Mouse (Mus musculus) heart, embryonic 13.5 days (tissue): ENCODE results near the gene Cd69. TPM values are rescaled to one million over a fixed set of nuclear protein-coding genes. Genes with fewer than 3 reads are reported as not detected.
A peak's percentile ranks its signal among the peaks of the same experiment; 100 is the strongest.

Experiments
- ATAC-seq: fragments of 200-750 bp; cut with Nextera tagmentation; 2 replicates; pipeline ENCODE4 v1.8.0; 2017; ENCODE audit warnings: moderate TSS enrichment; ENCODE audit not compliant: insufficient number of reproducible peaks, low FRiP score, low TSS enrichment; ENCODE audit errors: extremely low read depth
- H3K27ac ChIP-seq: fragments of 300-500 bp; sonication (generic); replicated peaks from 2 replicates; pipeline ENCODE4 v1.5.1; 2015; ENCODE audit warnings: moderate library complexity, mild to moderate bottlenecking, inconsistent platforms
- H3K27me3 ChIP-seq: fragments of 300-500 bp; sonication (generic); replicated peaks from 2 replicates; pipeline ENCODE4 v1.6.1; 2015; ENCODE audit warnings: mild to moderate bottlenecking, inconsistent platforms
- H3K36me3 ChIP-seq: fragments of 300-500 bp; sonication (generic); 2 replicates; pipeline ENCODE4 v1.6.1; 2015; ENCODE audit warnings: mild to moderate bottlenecking, inconsistent platforms
- H3K4me1 ChIP-seq: fragments of 300-500 bp; sonication (generic); 2 replicates; pipeline ENCODE4 v1.6.1; 2015; ENCODE audit warnings: inconsistent platforms
- H3K4me2 ChIP-seq: fragments of 300-500 bp; sonication (generic); 2 replicates; pipeline ENCODE4 v1.6.1; 2015; ENCODE audit warnings: inconsistent platforms, mild to moderate bottlenecking, moderate library complexity
- H3K4me3 ChIP-seq: fragments of 300-500 bp; sonication (generic); 2 replicates; pipeline ENCODE4 v1.5.1; 2015; ENCODE audit warnings: moderate library complexity, mild to moderate bottlenecking, inconsistent platforms
- H3K9ac ChIP-seq: fragments of 300-500 bp; sonication (generic); 2 replicates; pipeline ENCODE4 v1.6.1; 2015; ENCODE audit warnings: inconsistent platforms, mild to moderate bottlenecking, moderate library complexity
- H3K9me3 ChIP-seq: fragments of 300-500 bp; sonication (generic); 2 replicates; pipeline ENCODE4 v1.6.1; 2016; ENCODE audit warnings: inconsistent platforms
- WGBS: fragments of 180-500 bp; shearing (Covaris S2); methylation state at CpG from one replicate; pipeline ENCODE4 v1.1.7; 2015; ENCODE audit warnings: mixed read lengths; 5-methylcytosine and 5-hydroxymethylcytosine counted together
- polyA plus RNA-seq: library from polyadenylated mRNA; unstranded; fragments of >200 nt; fragmentation: Nextera tagmentation; extraction: Ambion mirVana; gene quantifications from 2 replicates; pipeline ENCODE4 v1.2.1, GENCODE M21; 2015

The Cd69 gene
- polyA plus RNA-seq, 1 experiment from 2014 or later = not detected

DNA sequence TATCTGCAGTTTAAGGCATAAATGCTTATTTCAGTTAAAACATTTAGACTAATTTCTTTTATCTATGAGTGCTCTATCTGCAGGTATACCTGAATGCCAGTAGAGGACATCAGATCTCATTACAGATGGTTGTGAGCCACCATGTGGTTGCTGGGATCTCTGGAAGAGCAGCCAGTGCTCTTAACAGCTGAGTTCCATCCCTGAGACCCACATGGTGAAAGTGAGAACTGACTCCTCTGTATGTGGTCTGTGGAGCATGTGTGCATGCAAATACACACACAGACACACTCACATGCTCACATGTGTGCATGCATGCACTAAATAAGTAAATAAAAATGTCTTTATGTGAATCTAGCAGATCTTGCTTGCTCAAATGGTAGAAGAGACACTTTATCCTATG, 29.4 kb downstream of the Cd69 start:
- no peaks in the 10 kb centered on the region for H3K27me3 ChIP-seq
- H3K27ac ChIP-seq = no peak overlapping the region
- H3K4me1 ChIP-seq = no peaks in the 10 kb centered on the region
- H3K9ac ChIP-seq = no peak overlapping the region
- H3K4me3 ChIP-seq = no peak overlapping the region
- no peaks in the 10 kb centered on the region for H3K36me3 ChIP-seq
- no peak for ATAC-seq
- no peaks in the 10 kb centered on the region for H3K9me3 ChIP-seq
- H3K4me2 ChIP-seq = no peak overlapping the region

DNA sequence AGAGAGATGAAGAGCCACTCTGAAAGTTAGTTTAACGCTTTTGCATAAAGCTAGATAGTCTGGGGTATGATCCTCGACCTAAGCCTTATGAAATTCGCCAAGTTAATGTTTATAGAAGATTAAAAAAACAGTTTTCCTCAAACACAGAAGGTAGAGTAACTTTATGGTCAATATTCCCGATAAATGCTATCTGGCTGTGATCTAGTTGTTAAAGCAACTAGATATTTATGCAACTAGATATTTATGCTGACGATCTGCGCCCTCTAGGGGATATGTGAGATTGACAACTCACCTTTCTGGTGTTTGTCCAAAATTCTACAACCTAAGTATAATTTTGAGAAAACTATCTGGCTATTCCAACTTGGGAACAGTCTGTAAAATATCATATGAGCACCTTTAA, 33.3 kb downstream of the Cd69 start:
- ATAC-seq = no peak
- no peak overlapping the region for H3K9ac ChIP-seq
- no peak overlapping the region for H3K4me3 ChIP-seq
- H3K4me2 ChIP-seq = no peak overlapping the region
- WGBS = 54% methylated on average over 6 of the region's 6 CpGs
- H3K27me3 ChIP-seq = no peaks in the 10 kb centered on the region
- H3K27ac ChIP-seq = no peak overlapping the region
- H3K36me3 ChIP-seq = no peaks in the 10 kb centered on the region
- peaks cover 4% of the 10 kb centered on the region for H3K4me1 ChIP-seq
- no peaks in the 10 kb centered on the region for H3K9me3 ChIP-seq

- ATAC-seq = no peak
Measured at GRCm38 (mm10) chr6:129241471-129241870, 33.8 kb downstream of the Cd69 start.

DNA sequence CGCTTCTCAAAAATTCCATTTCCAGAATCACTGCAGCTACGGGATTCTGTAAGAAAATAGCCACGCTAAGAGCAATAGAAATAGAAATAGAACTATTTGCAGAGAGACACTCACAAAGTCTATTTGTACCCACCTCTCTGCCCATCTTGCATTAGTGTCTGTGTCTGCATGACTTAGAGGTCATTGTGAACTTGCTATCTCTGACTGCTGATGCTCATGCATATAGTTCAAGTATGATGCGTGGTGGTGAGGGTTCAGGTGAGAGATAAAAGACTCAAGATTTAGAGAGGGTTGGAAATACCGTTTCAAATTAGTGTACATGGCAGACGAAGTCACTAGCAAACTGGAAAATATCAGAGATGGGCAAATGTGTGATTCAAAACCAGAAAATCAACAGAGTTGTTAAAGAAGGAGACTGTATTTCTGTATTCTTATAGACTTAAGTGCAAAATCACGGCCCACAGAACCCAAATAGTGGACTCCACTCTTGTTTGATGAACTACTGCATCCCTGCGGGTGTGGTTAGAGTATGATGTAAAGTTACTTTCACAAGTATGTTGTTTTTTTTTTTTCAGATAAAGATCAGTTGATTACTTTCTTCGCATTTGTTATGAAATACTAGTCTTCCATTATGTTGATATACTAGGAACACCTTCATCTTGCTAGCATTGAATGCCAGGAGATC, 35.5 kb downstream of the Cd69 start:
- no peaks in the 10 kb centered on the region for H3K9me3 ChIP-seq
- H3K27ac ChIP-seq = no peak overlapping the region
- no peak overlapping the region for H3K4me2 ChIP-seq
- WGBS = 75% methylated on average over 9 of the region's 9 CpGs
- no peak for ATAC-seq
- H3K4me1 ChIP-seq = peaks cover 4% of the 10 kb centered on the region
- H3K27me3 ChIP-seq = no peaks in the 10 kb centered on the region
- H3K9ac ChIP-seq = no peak overlapping the region
- no peak overlapping the region for H3K4me3 ChIP-seq
- H3K36me3 ChIP-seq = no peaks in the 10 kb centered on the region

More at GRCm38 (mm10) chr6:129241471-129241870, 33.8 kb downstream of the Cd69 start:
- H3K9me3 ChIP-seq = no peaks in the 10 kb centered on the region
- no peak overlapping the region for H3K9ac ChIP-seq
- 53% methylated on average over 5 of the region's 5 CpGs for WGBS
- no peaks in the 10 kb centered on the region for H3K27me3 ChIP-seq
- H3K27ac ChIP-seq = no peak overlapping the region
- H3K4me3 ChIP-seq = no peak overlapping the region
- no peak overlapping the region for H3K4me2 ChIP-seq
- H3K36me3 ChIP-seq = no peaks in the 10 kb centered on the region
- H3K4me1 ChIP-seq = peaks cover 4% of the 10 kb centered on the region

GRCm38 (mm10) chr6:129238275-129239038, 36.8 kb downstream of the Cd69 start:
- Histone ChIP-seq H3K4me2 (peak overlapping the region; percentile 73), H3K4me3 (peak overlapping the region; percentile 71), H3K9ac (peak overlapping the region; percentile 77), H3K9me3 (no peaks in the 10 kb centered on the region), H3K36me3 (no peaks in the 10 kb centered on the region), H3K27ac (0 out of 2 replicates have a peak overlapping the region, but pooled peaks have one; percentile 15), H3K27me3 (no peaks in the 10 kb centered on the region), H3K4me1 (peaks cover 4% of the 10 kb centered on the region)
- ATAC-seq = no peak
- WGBS = 10% methylated on average over 14 of the region's 14 CpGs

DNA sequence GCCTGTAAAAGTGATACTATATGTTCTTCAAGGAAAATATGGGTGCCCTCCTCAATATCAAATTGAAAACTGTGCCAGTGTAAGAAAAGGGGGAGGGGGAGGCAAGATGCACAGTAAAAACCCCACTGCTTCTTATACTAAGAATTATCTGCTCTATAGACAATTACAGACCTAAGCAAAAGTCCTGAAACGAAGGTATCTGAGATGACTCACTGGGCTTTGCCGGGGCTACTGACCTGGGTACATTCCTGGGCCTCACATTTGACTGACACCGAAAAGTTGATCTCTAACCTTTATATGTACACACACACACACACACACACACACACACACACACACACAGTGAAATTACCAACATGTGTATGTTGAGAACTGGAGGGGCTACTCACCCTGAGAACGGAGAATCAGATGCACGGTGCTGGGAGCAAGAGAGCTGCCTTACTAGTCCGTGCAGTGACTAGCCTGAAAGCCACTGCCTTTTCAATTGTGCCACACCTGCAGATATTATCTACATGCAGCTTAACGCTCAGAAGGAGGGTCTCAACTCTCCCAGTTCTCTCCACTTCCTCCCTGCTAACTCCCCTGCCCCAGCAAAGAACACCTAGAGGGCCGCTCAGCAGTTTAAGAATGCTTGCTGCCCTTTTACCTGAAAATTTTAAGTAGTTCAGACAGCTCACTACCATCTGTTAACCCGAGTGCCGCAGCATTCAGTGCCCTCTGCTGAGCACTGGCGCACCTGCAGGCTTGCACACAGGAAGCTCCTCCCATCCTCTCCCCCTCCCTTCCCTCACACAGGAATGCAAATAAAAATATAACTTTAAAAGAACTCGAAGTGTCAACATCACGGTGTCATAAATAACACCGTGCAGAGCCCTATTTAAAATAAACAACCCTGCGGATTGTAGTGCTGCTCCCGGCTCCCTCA, 37.6 kb downstream of the Cd69 start:
- Histone ChIP-seq H3K9ac (peak overlapping the region; percentile 77), H3K9me3 (no peaks in the 10 kb centered on the region), H3K4me2 (peak overlapping the region; percentile 73), H3K27ac (0 out of 2 replicates have a peak overlapping the region, but pooled peaks have one; percentile 15), H3K4me1 (peaks cover 4% of the 10 kb centered on the region), H3K36me3 (no peaks in the 10 kb centered on the region), H3K27me3 (no peaks in the 10 kb centered on the region), H3K4me3 (peak overlapping the region; percentile 71)
- ATAC-seq = peak; percentile 80
- WGBS = 18% methylated on average over 16 of the region's 16 CpGs

DNA sequence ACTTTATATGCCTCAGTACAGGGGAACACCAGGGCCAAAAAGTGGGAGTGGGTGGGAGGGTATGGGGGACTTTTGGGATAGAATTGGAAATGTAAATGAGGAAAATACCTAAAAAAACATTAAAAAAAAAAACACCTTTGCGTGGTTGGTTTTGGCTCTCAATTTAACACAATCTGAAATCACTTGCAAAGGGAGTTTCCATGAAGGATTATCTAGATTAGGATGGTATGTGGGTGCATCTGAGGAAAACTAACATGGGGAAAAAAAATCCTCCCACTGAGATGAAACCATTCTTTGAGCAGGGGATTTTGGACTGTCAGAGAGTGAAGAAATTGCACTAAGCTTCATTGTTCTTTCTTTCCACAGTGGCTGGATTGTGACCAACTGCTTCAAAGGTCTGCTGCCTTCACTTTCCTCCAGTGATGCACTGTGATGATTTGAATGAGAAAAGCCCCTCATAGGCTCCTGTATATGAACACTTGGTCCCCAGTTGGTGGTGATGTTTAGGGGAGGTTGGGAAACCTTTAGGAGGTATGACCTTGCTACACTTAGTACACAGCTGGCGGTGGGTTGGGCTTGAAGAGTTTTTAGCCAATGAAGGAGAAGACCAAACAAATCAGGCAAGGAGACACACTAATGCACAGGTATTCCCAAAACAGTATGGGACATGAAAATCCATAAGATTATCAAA, 38.4 kb downstream of the Cd69 start:
- Histone ChIP-seq H3K9ac (no peak overlapping the region), H3K27ac (0 out of 2 replicates have a peak overlapping the region, but pooled peaks have one; percentile 15), H3K4me1 (peaks cover 4% of the 10 kb centered on the region), H3K9me3 (no peaks in the 10 kb centered on the region), H3K36me3 (no peaks in the 10 kb centered on the region), H3K4me3 (no peak overlapping the region), H3K27me3 (no peaks in the 10 kb centered on the region), H3K4me2 (0 out of 2 replicates have a peak overlapping the region, but pooled peaks have one; percentile 73)
- no peak for ATAC-seq
- 81% methylated on average over 2 of the region's 2 CpGs for WGBS

GRCm38 (mm10) chr6:129235855-129236461, 39.3 kb downstream of the Cd69 start:
- WGBS = 76% methylated on average over 5 of the region's 5 CpGs
- Histone ChIP-seq H3K9me3 (no peaks in the 10 kb centered on the region), H3K9ac (no peak overlapping the region), H3K36me3 (no peaks in the 10 kb centered on the region), H3K27me3 (no peaks in the 10 kb centered on the region), H3K27ac (peak overlapping the region; percentile 22), H3K4me3 (no peak overlapping the region), H3K4me2 (no peak overlapping the region), H3K4me1 (peaks cover 7% of the 10 kb centered on the region)
- no peak for ATAC-seq

DNA sequence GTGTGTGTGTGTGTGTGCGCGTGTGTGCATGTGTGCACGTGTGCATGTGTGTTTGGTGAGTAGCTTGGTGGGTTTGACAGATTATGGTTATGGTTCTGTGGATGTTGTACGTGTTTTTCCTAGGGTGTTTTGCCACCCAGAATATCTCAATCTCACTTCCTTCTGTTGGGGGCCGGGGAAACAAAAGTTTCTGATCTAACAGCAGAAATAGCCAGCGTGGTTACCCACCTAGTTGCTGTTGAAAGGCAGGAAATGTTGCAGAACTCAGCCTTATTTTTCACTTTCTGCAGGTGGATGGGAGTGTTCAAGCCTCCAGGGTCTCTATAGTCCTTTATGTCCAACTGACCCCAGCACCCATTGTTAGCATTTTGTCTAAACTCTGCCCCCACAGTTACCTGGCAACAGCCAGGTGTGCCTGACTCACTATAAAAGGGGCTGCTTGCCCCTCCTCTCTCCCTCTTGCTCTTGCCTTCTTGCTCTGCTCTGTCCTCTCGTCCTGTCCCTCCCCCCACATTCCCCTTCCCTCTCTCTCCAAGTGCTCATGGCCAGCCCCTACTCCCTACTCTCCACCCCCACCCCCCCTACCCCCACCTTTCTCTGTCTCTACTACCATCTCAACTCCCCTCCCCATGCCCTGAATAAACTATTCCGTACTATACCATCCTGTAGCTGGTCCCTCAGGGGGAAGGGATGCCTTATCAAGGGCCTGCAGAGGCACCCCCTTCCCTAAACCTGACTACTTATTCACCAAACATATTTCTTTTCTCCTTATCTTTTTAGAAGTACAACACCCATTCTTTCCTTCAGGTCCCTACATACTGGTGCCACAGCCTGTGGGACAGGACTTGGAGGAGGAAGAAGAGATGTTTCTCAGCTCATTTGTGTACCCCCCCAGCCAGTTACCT, 40.5 kb downstream of the Cd69 start:
- Histone ChIP-seq H3K9me3 (no peaks in the 10 kb centered on the region), H3K4me2 (no peak overlapping the region), H3K4me3 (no peak overlapping the region), H3K27ac (peak overlapping the region; percentile 28; the same call in 1 of the 2 replicates), H3K27me3 (no peaks in the 10 kb centered on the region), H3K36me3 (no peaks in the 10 kb centered on the region), H3K4me1 (peaks cover 18% of the 10 kb centered on the region), H3K9ac (no peak overlapping the region)
- 60% methylated on average over 8 of the region's 8 CpGs for WGBS
- ATAC-seq = no peak

DNA sequence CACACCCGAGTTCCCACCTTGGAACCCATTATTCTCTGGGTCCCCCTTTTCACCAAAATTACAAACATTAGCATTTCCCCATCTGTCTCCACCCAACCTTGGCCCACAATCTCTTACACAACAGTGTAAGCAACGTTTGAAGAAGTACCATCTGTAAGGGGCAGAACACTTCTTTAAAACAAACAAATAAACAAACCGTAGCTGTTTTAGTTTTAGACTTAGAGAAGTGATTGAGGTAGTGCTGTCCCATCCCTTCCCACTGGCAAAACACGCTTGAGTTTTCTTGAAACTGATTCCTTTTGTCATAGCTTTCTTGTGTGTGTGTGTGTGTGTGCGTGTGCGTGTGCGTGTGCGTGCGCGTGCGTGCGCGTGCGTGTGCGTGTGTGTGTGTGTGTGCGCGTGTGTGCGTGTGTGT, 41.3 kb downstream of the Cd69 start:
- Histone ChIP-seq H3K9ac (no peak overlapping the region), H3K27ac (peak overlapping the region; percentile 64), H3K4me1 (peaks cover 26% of the 10 kb centered on the region), H3K27me3 (no peaks in the 10 kb centered on the region), H3K9me3 (no peaks in the 10 kb centered on the region), H3K36me3 (no peaks in the 10 kb centered on the region), H3K4me3 (no peak overlapping the region), H3K4me2 (no peak overlapping the region)
- no peak for ATAC-seq
- 67% methylated on average over 8 of the region's 18 CpGs for WGBS
